Mouse (Mus musculus) left cerebral cortex, adult 18-20 months (tissue): Measurements from ENCODE around the gene Nphs1. TPM values are rescaled to one million over a fixed set of nuclear protein-coding genes. Genes with fewer than 3 reads are reported as not detected.

Experiments used
- DNase-seq, 2 experiments: peaks; one replicate each; pipeline ENCODE4 v3.0.0; 2021 to 2022; ENCODE audit warnings: low spot score in 2 of 2, mixed read lengths in 1 of 2
- long read RNA-seq, 2 experiments: library from polyadenylated mRNA; stranded (forward); transcript quantifications; one replicate each; pipeline ENCODE4 v2.0.0; 2021
- total RNA-seq, 2 experiments: library from RNA; stranded (reverse); gene quantifications; 2 replicates each; pipeline ENCODE4 v1.2.3; 2021

Nphs1 gene
- total RNA-seq: under 1 TPM; 0.44 to 0.52 TPM
- long read RNA-seq, experiment 1, partial matches to known transcripts: 1 of 2 reads
- long read RNA-seq, experiment 1, other reads (novel, unspliced or antisense): 1 of 2 reads
- long read RNA-seq, experiment 2: 0 reads

GRCm38 (mm10) chr7:30457629-30458330 lies at the start of gene Nphs1, which contains the start of gene Kirrel2:
TSS of gene Nphs1 (plus strand) at chr7:30458315.
TSS of gene Kirrel2 (minus strand) at chr7:30457690.
- peak; percentile 61 to 74 for DNase-seq

GRCm38 (mm10) chr7:30408639-30409038 lies 49.5 kb upstream of the Nphs1 start:
- no peak for DNase-seq

GRCm38 (mm10) chr7:30409789-30410188 lies 48.3 kb upstream of the Nphs1 start:
- no peak for DNase-seq

- no peak for DNase-seq
These were observed 47.1 kb upstream of the Nphs1 start for GRCm38 (mm10) chr7:30411023-30411422.

- DNase-seq: no peak
These were observed 45.4 kb upstream of the Nphs1 start for GRCm38 (mm10) chr7:30412735-30413147.

GRCm38 (mm10) chr7:30413596-30413995 lies 44.5 kb upstream of the Nphs1 start, which contains the start of gene Tyrobp:
TSS of gene Tyrobp (plus strand) at chr7:30413760.
- DNase-seq: no peak

- DNase-seq: no peak
These were observed 40.3 kb upstream of the Nphs1 start for GRCm38 (mm10) chr7:30417856-30418255.

- DNase-seq: no peak
These were observed 38.3 kb upstream of the Nphs1 start, which contains the start of gene Hcst for GRCm38 (mm10) chr7:30419561-30420499. TSS of gene Hcst (minus strand) at chr7:30419854.

GRCm38 (mm10) chr7:30420673-30421072 lies 37.4 kb upstream of the Nphs1 start:
- DNase-seq: no peak

GRCm38 (mm10) chr7:30421175-30421889 lies 36.8 kb upstream of the Nphs1 start, which contains the start of gene Nfkbid:
TSS of gene Nfkbid (plus strand) at chr7:30421732.
- peak; percentile 56 to 61 for DNase-seq

GRCm38 (mm10) chr7:30421890-30422435 lies 36.2 kb upstream of the Nphs1 start:
- DNase-seq: peak; percentile 96

GRCm38 (mm10) chr7:30422560-30422959 lies 35.6 kb upstream of the Nphs1 start:
- peak in 1 of 2 experiments; percentile 48 for DNase-seq

- DNase-seq: peak; percentile 66 to 74
These were observed 35.0 kb upstream of the Nphs1 start for GRCm38 (mm10) chr7:30423071-30423641.

GRCm38 (mm10) chr7:30429327-30429726 lies 28.8 kb upstream of the Nphs1 start:
- no peak for DNase-seq

GRCm38 (mm10) chr7:30430191-30430590 lies 27.9 kb upstream of the Nphs1 start:
- no peak for DNase-seq

- peak; percentile 86 to 90 for DNase-seq
These were observed 26.3 kb upstream of the Nphs1 start for GRCm38 (mm10) chr7:30431793-30432192.

- no peak for DNase-seq
These were observed 23.9 kb upstream of the Nphs1 start for GRCm38 (mm10) chr7:30434238-30434637.

- DNase-seq: no peak
These were observed 23.4 kb upstream of the Nphs1 start for GRCm38 (mm10) chr7:30434701-30435100.

GRCm38 (mm10) chr7:30435156-30435555 lies 23.0 kb upstream of the Nphs1 start:
- no peak for DNase-seq

- no peak for DNase-seq
These were observed 21.2 kb upstream of the Nphs1 start for GRCm38 (mm10) chr7:30436879-30437278.
